Mouse (Mus musculus): ENCODE results near the gene Sytl1.

Gene Sytl1

DNA sequence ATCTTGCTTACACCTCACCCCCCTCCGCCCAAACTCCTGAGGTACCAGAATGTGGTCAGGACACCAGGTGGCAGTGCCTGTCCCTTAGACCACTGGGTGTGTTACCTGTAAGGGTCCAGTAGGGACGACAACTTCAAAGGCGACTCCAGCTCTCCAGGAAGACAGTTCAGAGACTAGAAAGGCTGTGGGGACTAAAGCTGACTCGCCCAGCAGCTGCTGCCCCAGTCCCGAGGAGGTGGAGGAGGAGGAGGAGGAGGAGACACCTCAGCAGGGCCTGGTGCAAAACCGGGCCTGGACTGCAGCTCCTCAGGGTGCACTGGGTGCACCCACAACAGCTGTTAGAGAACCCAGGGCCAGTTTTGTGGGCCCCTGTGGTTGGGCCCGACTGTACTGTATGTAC lies at the start of gene Sytl1:
Gene Sytl1 (minus strand): TSS at position 232 of the 400 bp plus-strand sequence.
- DNase-seq = peak in 1 of 2 experiments; percentile 43

DNA sequence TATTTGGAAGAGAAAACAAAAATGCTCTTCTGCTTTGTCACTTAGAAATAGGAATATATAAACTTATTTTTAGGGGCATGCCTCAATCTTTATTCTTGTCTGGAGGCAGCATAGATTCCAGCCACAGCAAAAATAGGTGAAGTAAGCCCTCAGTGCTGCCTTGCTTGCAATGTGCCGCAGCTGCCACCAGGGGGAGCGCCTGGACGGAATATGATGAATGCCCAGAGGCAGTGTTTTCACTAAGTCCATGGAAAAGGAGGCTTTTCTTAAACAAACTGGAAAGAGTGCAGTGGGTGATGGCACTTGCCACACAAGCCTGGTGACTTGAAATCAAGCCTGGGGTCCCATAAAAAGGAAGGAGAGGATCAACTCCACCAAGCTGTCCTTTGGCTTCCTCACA lies 47.0 kb upstream of the Sytl1 start:
- peak; percentile 61 to 62 for DNase-seq

DNA sequence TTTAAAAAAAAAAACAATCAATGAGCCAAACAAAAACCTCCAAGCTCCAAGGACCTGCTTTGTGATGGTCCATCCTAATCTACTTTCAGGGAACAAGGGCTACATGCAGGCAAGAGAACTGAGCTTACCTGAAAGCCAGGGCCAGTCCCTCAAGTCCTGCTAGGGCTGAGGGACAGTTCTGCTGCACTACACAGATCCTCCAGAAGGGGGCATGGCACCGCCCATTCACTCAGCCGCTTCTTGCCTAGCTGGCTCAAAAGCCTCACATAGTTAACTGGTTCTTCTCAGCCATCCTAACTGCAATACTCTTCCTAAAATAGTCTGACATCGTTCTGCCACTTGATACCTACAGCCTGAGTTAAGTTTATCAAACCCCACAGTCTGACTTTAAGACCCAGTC lies 44.4 kb upstream of the Sytl1 start:
- no peak for DNase-seq

DNA sequence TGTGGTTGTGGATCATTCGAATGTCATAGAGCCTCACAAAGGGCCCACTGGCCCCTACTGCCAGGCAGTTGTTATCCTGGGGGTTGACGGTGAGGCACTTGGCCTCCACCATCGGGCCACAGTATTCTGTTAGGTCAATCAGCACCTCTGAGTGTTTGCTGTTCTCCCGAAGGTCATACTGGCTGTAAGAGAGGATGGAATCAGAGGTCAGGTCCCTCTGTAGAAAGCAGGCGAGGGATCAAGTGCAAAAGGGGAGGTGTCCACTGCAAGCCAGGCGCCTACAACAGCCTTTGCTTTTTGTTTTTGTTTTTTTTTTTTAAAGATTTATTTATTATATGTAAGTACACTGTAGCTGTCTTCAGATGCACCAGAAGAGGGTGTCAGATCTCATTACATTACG lies 42.9 kb upstream of the Sytl1 start:
- DNase-seq = no peak

DNA sequence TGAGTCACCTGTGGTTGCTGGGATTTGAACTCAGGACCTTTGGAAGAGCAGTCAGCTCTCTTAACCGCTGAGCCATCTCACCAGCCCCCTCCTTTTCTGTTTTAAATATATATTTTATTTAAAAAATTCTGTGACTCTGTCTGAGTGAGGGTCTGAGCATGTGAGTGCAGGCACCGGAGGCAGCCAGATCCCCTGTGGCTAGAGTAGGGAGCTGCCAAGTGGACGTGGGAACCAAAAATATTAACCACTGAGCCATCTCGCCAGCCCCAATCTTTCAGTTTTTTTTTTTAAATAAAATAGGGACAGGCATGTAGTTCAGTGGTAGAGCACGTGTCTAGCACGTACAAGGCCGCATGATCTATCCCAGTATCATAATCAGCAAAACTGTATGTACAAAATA lies 41.9 kb upstream of the Sytl1 start:
- no peak for DNase-seq

DNA sequence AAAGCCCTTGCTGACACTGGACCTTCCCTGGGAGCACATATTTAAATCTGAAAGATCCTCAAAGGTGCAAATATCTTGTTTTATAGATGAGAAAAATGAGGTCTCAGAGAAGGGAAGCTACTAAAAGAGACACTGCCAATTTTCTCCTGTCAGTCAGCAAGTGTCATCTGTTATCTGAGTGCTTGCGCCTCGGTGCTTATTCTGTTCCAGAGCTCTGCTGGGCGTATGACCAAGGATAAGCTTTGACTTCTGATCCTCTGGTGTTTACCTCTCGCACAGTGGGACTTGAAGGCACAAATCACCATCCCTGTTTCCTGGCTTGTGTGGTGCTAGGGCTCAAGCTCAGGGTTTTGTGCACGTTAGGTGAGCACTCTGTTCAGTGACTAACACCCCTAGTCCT lies 39.8 kb upstream of the Sytl1 start:
- no peak for DNase-seq

DNA sequence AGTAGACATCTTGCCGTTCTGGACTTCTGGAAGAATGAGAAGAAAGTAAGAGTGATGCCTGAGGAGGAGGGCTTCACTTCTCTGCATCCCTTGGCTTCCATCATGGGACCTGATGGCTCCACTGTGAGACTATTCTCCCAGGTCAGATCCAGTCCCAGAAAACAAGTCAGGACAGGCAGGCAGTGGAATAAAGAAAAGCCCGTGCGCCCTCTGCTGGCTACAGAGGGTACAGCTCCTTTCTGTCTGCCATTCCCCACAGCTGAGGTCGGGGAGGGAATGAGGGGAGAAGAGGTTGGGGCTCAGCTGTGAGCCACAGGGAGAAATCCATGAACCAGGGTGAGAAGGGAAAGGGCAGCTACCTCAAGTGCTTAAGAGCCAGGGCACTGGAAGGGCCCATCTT lies 38.9 kb upstream of the Sytl1 start:
- DNase-seq = peak in 1 of 2 experiments; percentile 38

DNA sequence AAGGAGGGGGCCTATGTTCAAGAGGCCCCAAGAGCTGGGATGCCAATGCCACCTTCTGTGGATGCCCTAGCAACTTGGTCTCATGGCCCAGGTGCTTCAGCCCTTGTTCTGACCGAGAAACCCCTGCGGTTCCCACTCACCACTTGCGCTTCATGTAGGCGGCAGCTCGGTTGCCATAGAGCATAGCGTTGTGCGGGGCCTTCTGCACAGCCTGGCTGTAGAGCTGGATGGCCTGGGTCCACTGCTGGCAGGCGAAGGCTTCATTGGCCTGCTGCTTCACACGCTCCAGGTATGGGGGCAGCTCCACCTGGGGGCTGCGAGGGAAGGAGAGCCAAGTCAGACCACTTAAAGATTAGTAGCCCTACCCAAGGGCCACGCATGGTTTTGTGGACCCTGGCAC lies 37.5 kb upstream of the Sytl1 start:
- no peak for DNase-seq

DNA sequence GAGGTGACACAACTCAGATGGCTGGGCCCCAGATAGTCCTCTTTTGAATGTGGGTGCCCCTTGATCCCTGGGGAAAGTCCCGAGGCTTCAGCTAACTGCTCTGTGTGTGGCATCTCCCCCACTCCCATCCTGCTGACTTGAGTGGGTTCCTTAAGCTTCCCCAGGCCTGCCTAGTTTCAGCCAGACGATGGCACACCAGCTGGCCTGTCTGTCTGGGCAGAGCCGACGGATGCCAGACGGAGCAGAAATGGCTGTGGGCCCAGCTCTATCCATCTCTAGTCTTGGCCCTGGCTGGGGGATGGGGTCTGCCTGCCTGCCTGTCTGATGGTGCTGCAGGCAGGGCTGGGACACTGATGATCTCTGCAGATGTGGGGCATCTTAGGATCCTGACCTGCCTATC lies 36.8 kb upstream of the Sytl1 start:
- DNase-seq = no peak

DNA sequence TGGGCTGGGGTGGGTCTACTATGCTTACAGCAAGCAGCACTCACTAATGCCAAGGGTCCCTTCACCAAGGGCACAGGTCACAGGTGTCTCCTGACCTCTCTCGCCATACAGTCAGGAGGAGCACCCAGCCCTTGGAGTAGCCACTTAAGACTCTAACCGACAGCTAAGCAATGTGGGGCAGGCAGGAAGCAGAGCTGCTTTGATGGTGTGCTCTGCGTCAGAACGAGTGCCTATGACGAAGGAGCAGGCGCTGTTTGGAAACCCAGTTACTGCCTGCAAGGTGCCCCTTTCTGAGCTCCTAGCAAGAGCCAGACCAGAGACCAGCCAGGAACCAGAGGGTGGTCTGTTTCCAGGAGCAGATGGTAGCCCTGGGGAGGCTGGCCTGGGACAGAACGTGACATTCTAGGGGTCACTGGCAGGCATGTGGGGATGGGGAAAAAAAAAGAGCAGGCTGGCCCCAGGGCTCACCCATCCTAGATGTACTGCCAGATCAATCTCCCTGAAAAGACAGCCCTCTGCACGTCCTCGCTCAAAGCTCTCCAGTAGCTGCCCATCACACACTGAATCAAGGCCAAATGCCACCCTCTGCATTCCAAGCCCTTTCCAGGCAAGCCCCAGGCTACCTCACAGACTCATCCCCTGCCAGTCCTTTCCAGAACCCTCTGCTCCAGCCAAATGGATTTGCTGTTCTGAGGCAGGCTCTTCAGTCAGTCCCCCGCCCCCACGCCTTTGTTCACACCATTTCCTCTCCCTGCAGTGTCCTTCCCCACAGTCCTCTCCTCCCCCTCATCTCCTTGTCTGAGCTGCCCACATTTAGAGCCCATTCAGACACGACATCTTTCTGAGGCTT lies 35.8 kb upstream of the Sytl1 start:
- DNase-seq = peak; percentile 64 to 81

DNA sequence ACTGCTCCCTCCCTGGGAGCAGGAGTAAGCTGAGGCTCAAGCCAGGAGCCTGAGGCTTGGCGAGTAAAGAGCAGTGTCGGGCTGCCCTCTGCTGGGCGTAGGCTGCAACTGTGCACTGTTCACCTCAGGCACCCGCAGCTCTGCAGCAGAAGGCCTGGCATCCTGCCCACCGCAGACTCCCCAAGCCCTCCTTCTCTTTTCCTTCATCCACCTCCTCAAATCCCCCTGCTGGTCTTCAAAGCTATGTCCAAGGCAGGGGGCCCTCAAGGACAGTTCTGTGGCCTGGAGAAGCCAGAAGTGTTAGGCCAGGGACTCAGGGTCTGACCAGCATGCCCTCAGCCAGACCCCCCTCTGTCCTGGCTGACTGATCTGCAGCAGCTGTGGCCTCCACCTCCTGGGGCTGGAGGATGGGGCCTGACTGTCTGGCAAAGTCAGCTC lies 34.9 kb upstream of the Sytl1 start:
- DNase-seq = peak; percentile 76 to 79

DNA sequence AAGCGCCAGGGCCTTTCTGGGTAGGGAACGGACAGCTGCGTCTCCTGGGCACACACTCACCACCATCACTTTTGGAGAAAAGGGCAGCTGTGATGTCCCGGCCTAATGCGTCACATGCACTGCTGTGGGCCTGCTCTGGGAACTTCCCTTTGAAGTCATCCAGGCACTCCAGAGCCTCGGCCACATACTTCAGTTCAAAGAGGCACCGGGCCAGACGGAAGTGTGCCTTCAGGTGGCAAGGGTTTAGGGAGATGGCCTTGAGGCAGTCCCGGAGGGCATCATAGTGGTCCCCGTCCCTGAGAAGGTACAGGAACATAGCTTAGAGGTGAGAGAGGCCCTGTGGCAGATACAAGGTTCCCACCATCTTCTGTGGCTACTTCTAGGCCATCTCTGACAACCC lies 34.4 kb upstream of the Sytl1 start:
- DNase-seq = no peak

DNA sequence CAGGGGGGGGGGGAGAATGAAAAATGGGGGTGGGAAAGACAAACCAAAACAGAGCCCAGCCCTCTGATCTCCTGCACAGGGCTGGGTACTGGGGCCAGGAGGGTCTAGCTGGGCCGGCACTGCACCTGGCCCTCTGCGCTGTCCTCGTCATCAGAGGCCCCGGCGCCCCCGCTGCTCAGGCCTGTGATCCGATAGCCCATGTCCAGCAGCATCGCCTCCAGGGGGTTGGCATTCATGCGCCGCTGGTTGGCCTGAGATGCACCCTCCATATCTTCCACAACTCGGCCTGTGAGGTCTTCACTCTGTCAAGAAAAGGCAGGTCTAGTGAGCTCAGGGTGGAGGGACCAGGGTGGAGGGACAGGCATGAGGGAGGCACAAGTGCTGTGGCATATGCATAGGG lies 31.2 kb upstream of the Sytl1 start:
- DNase-seq = no peak

DNA sequence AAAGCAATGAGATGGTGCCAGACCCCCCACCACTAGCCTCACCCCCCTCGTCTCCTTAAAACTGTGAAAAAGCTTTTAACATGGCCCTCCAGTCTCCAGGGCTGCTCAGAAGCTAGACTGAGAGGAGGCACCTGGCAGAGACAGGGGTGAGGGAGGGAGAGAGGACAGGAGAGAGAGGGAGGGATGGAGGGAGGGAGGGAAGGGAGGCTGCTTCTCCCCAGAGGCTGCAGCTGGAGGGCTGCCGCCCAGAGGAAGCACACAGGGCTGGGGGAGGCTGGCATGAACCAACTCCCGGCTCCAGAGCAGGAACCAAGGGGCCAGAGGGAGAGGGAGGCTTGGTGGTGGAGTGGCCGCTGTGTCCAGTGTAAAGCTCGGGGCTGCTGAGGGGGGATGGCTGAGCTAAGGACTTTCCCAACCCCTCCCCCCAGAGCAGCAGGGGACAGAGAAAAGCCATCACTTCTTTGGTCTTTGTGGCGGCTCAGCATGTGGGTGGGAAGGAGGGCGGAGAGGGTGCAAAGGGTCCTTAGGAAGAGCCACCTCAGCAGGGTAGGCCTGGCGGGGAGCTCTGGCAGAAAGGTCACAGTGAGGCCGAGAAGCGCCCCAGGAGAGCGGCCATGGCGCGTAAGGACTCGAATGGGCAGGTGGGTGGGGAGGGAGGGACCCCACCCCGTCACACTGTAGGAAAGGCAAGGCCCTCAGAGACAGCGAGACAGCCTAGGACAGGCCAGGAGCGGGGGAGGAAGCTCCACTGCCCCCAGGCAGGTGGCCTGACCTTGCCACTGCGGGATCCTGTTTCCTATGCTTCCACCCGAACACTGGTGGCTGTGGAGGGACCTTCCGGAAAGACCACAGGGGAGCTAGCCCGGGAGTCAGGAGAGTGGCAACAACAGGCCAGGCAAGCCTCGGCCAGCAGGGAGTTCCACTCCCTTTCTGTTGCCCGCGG lies 30.3 kb upstream of the Sytl1 start:
- peak in 1 of 2 experiments; percentile 48 for DNase-seq

DNA sequence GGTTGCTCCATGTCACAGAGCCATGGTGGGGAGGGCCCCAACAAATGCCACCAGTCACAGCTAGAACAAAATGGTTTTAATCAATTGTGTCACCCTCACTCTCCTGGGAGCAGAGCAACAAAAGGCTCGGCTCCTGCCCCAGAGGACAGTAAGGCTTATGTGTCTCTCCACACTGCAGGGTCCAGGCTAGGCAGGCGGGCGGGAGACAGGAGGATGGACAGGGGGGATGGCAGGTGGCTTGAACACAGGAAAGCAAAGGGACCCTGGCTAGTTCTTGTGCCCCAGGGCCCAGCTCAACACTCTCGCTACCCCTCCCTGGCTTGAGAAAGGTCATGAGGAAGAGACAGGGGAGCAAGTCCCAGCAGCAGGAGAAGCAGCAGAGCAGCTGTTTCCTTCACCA lies 29.5 kb upstream of the Sytl1 start:
- no peak for DNase-seq

DNA sequence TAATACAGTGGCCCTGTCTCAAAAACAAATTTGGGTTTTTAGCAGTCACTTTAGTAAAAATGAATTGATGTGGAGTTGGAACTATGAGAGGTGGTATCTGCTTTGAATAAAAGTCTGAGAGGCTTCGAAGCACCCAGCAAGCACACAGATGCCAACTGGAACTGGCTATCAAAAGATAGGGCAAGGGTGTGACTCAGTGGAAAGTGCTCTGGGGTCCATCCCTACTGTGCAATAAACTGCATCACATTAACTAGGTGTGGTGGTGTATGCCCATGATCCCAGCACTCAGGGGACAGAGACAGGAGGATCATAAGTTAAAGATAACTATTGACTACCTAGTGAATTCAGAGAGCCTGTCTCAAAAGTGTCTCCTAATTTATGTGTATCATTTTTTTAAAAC lies 28.3 kb upstream of the Sytl1 start:
- DNase-seq = no peak

DNA sequence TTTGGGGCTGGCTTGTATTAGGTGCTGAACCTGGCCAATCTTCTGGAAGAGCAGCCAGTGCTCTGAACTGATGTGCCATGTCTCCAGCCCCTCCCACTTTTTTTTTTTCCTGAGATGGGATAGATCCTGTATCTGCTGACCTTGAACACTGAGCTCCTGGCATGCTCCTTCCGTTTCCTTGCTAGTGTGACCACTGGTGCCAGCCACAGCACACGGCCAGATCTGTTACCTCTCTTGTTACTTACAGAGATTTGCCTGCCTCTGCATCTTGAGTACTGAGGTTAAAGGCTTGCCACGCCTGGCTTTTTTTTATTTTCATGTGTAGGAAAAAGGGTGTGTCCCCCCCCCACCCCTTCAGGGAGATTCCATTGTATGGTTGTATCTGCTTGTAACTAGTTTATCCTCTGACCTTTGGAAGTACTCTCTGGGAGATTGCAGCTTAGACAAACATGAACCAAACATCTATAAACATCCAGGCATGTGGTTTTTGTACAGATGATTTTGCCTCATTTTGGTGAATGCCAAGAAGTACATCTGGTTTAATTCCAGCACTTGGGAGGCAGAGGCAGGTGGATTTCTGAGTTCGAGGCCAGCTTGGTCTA lies 23.7 kb upstream of the Sytl1 start:
- DNase-seq = no peak

DNA sequence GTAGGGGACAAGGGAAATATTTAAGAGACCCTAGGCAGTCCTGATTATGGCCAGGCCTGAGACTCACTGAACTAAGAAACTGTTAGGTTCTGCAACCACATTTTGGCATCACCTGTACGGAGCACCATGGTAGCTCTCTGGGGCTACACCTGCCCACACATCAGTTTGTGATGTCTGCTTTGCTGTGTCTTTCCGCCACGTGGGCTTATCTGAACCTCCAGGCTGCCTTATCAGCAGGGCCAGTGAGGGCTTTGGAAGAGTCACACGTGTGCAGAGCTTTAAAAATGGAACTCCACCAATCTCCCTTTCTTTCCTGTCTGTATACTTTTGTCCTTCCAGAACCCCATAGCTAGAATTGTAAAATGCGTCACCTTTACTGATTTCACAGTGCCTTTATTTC lies 23.0 kb upstream of the Sytl1 start:
- no peak for DNase-seq

DNA sequence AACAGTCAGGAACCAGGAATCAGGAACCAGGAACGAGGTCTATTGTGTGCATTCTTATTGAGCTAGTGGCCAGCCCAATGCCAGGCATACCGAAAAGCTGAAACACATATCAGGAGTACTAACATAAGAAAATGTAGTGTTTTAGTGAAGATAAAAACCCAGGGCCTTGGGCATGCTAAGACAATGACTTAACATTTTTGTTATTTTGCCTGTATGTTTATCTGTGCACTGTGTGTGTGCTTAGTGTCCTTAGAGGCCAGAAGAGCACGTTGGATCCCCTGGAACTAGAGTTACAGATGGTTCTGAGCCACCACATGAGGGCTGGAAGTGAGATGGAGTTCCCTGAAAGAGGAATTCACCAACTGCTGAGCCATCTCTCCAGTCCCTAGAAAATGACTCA lies 22.4 kb upstream of the Sytl1 start:
- DNase-seq = no peak

DNA sequence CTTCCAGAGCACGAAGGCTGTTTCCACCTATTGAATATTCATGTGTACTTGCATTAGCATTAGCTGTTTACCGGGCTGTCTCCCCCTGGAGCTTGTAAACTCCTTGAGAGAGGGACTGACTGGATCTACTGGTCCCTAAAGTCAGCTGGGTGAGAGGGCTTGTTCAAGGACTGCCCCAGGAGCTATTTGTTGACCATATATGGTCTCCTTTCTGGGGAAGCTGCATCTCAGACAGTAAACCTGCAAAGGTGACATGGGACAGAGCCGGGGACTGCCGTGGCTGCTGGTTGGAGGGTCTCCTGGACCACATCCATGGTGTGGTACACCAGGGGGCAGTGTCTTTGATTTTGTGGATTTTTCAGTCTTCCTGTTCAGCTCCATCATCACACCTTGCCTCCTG lies 19.7 kb upstream of the Sytl1 start:
- DNase-seq = no peak

DNA sequence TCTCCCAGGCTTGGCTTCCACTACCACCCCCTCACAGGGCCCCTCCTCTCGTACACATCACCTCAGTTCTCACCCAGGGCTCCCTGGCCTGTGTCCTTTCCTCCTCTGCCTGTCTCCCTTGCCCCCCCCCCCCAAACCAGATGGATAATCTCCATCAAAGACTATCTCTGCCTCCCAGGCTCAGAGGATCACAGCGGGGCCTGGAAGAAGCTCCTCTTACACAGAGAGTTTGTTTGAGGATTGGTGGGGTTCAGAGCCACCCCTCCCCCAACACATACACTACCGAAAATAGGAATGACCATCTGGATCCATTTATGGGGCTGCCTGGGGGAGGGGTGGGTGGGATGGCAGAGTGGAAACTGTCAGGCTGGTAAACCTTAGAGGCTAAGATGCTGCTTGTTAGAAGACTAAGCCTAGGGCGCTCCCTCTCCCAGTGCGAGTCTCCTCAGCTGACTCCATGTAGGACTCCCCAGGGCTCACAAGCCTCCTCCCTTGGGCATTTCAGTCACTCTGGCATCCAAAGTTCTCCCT lies 19.1 kb upstream of the Sytl1 start:
- DNase-seq = no peak

DNA sequence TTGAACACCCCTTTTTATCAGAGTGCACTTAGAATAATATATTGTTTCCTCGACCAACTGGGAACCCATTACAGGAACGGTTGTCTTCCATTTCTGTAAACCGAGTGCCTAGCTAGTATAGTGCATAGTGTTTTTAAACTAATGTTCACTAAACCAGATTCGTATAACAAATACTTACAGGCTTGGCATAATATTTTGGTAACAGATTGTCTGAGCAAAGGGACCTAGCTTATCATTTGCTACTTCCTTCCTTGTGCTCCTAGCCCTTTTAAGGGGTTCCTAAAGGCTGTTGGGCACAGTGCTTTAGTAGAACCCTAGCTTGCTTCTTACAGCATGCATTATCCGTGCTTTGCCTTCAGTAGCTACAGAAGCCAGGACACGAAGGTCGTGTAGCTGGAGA lies 18.6 kb upstream of the Sytl1 start:
- no peak for DNase-seq

DNA sequence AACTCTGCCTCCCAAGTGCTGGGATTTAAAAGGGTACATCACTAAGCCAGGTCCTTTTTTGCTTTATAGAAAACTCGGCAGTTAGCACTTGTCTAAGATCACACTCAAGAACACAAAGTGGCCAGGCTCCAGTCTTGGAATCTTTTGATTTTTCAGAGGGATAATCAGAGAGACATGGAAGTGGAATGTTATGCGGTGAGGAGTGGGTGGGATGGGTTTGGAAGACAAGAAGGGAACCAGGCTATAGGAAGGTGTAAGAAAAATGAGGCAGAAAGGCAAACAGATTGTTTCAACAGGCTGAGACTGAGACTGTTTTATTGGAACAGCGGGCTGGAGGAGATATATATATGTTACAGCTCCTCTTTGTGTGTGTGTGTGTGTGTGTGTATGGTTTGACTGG lies 15.6 kb upstream of the Sytl1 start:
- DNase-seq = no peak

All from thymus, adult 18-20 months (tissue).